Mouse (Mus musculus): ENCODE measurements around the gene Il12rb1. TPM values are rescaled to one million over a fixed set of nuclear protein-coding genes. Genes with fewer than 3 reads are reported as not detected.

The Il12rb1 gene
- polyA plus RNA-seq (2015; fragmentation: Nextera tagmentation; extraction: Ambion mirVana): 0.14 TPM in 1 of 2 replicates, not detected in the other

DNA sequence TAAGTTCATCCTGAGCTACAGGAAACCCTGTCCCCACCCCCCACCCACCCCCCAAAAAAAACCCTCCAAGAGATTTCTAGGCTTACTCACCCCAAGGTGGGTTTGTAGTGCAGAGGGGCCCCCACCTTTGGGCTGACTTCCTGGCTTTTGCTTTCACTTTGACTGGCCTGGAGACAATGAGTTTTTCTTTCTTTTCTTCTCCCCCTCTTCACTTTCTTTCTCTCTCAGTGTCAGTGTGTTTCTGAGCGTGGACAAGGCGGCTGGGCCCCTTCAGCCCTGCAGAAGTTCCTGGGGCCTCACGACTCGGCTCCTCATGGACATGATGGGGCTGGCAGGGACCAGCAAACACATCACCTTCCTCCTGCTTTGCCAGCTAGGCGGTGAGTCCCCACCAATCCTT, at the start of gene Il12rb1:
Il12rb1 (plus strand) TSS at position 211 of the 400 bp plus-strand sequence.
- Histone ChIP-seq H3K27ac (replicated peaks) (no peak within 1 kb of the TSS), H3K4me2 (no peak within 1 kb of the TSS), H3K27me3 (peaks cover 27% of the 10 kb centered on the region), H3K4me3 (no peak within 1 kb of the TSS), H3K4me1 (replicated peaks) (peaks cover 15% of the 10 kb centered on the region), H3K9me3 (no peaks in the 10 kb centered on the region), H3K9ac (no peak within 1 kb of the TSS), H3K36me3 (no peaks in the 10 kb centered on the region)
- no peak for ATAC-seq (ENCODE audit: low FRiP score, low read depth)
- WGBS: 62% methylated on average over 5 of the region's 5 CpGs

DNA sequence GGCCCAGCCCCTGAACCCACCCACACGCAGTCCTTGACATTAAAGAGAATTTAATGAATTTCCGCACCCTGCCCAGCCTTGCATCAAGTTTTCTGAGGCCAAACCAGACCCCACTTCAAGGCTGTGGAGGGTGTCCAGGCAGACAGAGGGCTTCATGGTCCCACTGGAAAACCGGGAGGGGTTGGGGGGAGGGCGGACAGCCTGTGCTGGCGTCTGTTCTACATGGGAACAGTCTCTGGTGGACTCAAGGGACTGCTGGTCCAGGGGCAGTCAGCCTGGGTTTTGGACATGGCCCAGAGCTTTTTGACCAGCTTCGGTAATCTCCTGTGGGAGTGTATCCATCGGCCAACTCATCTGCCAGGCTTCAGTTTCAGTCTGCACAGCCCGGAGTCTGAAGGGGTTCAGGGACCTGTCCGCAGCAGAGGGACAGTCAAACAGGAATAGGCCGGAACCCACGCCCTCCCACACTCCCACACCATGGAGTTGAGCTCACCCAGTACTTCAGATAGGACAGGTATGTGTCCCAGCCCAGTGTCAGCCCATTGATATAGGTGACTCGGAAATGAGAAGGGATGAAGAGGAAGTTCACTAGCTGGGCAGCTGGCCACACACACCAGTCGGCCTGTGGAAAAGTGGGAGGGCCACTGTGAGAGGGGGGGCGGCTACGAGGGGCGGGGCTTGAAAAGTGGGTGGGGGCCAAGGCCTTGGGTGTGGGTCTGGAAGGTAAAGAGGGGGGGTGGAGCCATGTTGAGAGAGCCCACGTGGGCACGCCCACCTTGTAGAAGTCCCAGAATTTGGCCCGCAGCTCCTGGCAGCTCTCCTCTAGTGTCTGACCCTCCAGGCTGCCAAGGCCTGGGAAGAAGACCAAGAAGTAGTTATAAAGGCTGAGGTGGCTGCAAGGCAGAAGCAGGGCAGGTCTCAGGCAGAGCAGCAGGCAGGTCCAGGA, 49.4 kb upstream of the Il12rb1 start:
- H3K4me2 ChIP-seq: peak overlapping the region; percentile 95
- WGBS: 63% methylated on average over 19 of the region's 19 CpGs

GRCm38 (mm10) chr8:70760350-70760749, 47.9 kb upstream of the Il12rb1 start:
- peaks cover 17% of the 10 kb centered on the region for H3K36me3 ChIP-seq
- H3K4me2 ChIP-seq: peak overlapping the region; percentile 95
- WGBS: under 1% methylated on average over 22 of the region's 22 CpGs
- peak overlapping the region; percentile 81 for H3K27ac ChIP-seq (replicated peaks)
- peak overlapping the region; percentile 67 for H3K4me3 ChIP-seq
- H3K4me1 ChIP-seq (replicated peaks): peaks cover 55% of the 10 kb centered on the region
- no peaks in the 10 kb centered on the region for H3K27me3 ChIP-seq
- ATAC-seq (ENCODE audit: low FRiP score, low read depth): no peak; the same call in 1 of the 2 replicates
- H3K9ac ChIP-seq: peak overlapping the region; percentile 75
- H3K9me3 ChIP-seq: no peaks in the 10 kb centered on the region

More for the DNA sequence above, 49.4 kb upstream of the Il12rb1 start:
- 0 out of 2 replicates have a peak overlapping the region, but pooled peaks have one; percentile 75 for H3K9ac ChIP-seq
- no peak overlapping the region for H3K4me3 ChIP-seq
- no peaks in the 10 kb centered on the region for H3K27me3 ChIP-seq
- ATAC-seq (ENCODE audit: low FRiP score, low read depth): no peak
- no peaks in the 10 kb centered on the region for H3K9me3 ChIP-seq
- peak overlapping the region; percentile 42; the same call in 1 of the 2 replicates for H3K27ac ChIP-seq (replicated peaks)
- peaks cover 63% of the 10 kb centered on the region for H3K4me1 ChIP-seq (replicated peaks)
- peaks cover 17% of the 10 kb centered on the region for H3K36me3 ChIP-seq

GRCm38 (mm10) chr8:70760775-70761406, 47.4 kb upstream of the Il12rb1 start, which contains the start of gene Mpv17l2:
Mpv17l2 (minus strand) TSS chr8:70760946.
- Histone ChIP-seq H3K9me3 (no peaks in the 10 kb centered on the region), H3K27ac (replicated peaks) (peak within 1 kb of the TSS; percentile 81), H3K4me1 (replicated peaks) (peaks cover 53% of the 10 kb centered on the region), H3K4me2 (peak within 1 kb of the TSS; percentile 95), H3K4me3 (peak within 1 kb of the TSS; percentile 67), H3K36me3 (peaks cover 17% of the 10 kb centered on the region), H3K9ac (peak within 1 kb of the TSS; percentile 75), H3K27me3 (no peaks in the 10 kb centered on the region)
- under 1% methylated on average over 55 of the region's 55 CpGs for WGBS
- peak; percentile 96 for ATAC-seq (ENCODE audit: low FRiP score, low read depth)

GRCm38 (mm10) chr8:70762118-70762517, 46.1 kb upstream of the Il12rb1 start:
- H3K27me3 ChIP-seq: peaks cover 8% of the 10 kb centered on the region; the same call in 1 of the 2 replicates
- peaks cover 6% of the 10 kb centered on the region for H3K36me3 ChIP-seq
- H3K4me1 ChIP-seq (replicated peaks): peaks cover 53% of the 10 kb centered on the region
- no peak overlapping the region for H3K27ac ChIP-seq (replicated peaks)
- no peaks in the 10 kb centered on the region for H3K9me3 ChIP-seq
- no peak for ATAC-seq (ENCODE audit: low FRiP score, low read depth)
- H3K9ac ChIP-seq: no peak overlapping the region
- no peak overlapping the region for H3K4me3 ChIP-seq
- no peak overlapping the region for H3K4me2 ChIP-seq
- whole genome bisulfite sequencing: 84% methylated on average over 1 of the region's 1 CpGs

DNA sequence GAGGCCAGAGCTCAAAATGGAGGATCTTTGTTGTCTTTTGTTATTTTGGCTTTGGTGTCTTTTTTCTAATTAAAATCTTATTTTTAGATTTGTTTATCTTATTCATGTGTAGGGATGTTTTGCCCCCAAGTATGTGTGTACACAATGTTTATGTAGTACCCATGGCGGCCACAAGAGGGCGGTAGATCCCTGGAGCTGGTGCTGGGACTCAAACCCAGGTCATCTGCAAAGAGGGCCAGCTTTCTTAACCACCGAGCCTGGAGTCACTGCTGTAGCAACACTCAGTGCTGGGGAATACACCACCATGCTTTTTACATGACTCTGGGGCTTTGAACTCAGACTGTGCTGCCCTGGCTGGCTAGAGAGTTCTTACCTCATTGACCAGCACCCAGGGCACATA, 44.9 kb upstream of the Il12rb1 start:
- Histone ChIP-seq H3K4me1 (replicated peaks) (peaks cover 41% of the 10 kb centered on the region), H3K9ac (no peak overlapping the region), H3K27me3 (peaks cover 21% of the 10 kb centered on the region), H3K27ac (replicated peaks) (no peak overlapping the region), H3K4me3 (no peak overlapping the region), H3K4me2 (no peak overlapping the region), H3K36me3 (peaks cover 7% of the 10 kb centered on the region), H3K9me3 (no peaks in the 10 kb centered on the region)
- ATAC-seq (ENCODE audit: low FRiP score, low read depth): no peak
- WGBS: 6% methylated on average over 3 of the region's 3 CpGs

GRCm38 (mm10) chr8:70764026-70764425, 44.2 kb upstream of the Il12rb1 start:
- 87% methylated on average over 8 of the region's 8 CpGs for whole genome bisulfite sequencing

DNA sequence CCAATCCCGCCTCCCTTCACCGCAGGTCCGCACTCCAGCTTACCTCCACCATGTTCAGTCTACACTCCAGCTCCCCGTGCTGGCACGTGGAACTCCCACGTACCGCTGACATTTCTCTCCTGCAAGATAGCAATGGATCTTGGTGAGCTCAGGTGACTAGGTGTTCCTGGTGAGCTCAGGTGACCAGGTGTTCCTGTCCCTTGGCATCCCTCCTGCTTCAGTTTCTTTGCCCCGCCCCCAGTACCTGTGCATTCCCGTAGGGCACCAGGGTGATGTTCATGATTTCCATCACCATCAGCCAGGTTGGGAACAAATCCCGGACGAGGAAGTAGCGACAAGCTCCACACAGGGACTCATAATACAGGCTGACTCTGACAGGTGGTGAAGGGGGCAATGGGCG, 43.6 kb upstream of the Il12rb1 start:
- 96% methylated on average over 13 of the region's 13 CpGs for WGBS
- H3K27ac ChIP-seq (replicated peaks): no peak overlapping the region
- peaks cover 34% of the 10 kb centered on the region for H3K4me1 ChIP-seq (replicated peaks)
- H3K4me3 ChIP-seq: no peak overlapping the region
- no peak for ATAC-seq (ENCODE audit: low FRiP score, low read depth)
- no peak overlapping the region for H3K4me2 ChIP-seq
- H3K36me3 ChIP-seq: peaks cover 15% of the 10 kb centered on the region
- H3K27me3 ChIP-seq: peaks cover 21% of the 10 kb centered on the region
- H3K9ac ChIP-seq: no peak overlapping the region
- no peaks in the 10 kb centered on the region for H3K9me3 ChIP-seq

More at GRCm38 (mm10) chr8:70764026-70764425, 44.2 kb upstream of the Il12rb1 start:
- Histone ChIP-seq H3K9ac (no peak overlapping the region), H3K36me3 (peaks cover 13% of the 10 kb centered on the region), H3K27ac (replicated peaks) (no peak overlapping the region), H3K4me2 (no peak overlapping the region), H3K9me3 (no peaks in the 10 kb centered on the region), H3K27me3 (peaks cover 21% of the 10 kb centered on the region), H3K4me3 (no peak overlapping the region), H3K4me1 (replicated peaks) (peaks cover 34% of the 10 kb centered on the region)
- ATAC-seq (ENCODE audit: low FRiP score, low read depth): no peak

DNA sequence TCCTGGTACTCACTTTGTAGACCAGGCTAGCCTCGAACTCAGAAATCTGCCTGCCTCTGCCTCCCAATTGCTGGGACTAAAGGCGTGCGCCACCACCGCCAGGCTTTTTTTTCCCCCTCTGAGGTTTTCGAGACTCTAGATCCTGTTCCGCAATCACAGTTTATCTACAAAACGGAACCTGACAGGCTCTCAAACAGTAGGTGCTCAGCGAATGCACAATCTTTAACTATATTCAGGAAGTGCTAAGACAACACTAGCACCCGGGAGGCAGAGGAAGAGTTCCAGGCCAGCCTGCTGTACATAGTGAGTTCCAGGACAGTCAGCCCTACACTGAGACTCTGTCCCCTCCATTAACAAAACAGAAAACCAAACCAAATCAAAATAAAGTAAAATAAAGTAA, 42.9 kb upstream of the Il12rb1 start:
- Histone ChIP-seq H3K4me3 (no peak overlapping the region), H3K36me3 (peaks cover 20% of the 10 kb centered on the region), H3K4me1 (replicated peaks) (peaks cover 30% of the 10 kb centered on the region), H3K9ac (no peak overlapping the region), H3K9me3 (no peaks in the 10 kb centered on the region), H3K27ac (replicated peaks) (no peak overlapping the region), H3K27me3 (peaks cover 21% of the 10 kb centered on the region), H3K4me2 (peak overlapping the region; percentile 51; the same call in 1 of the 2 replicates)
- 88% methylated on average over 9 of the region's 9 CpGs for WGBS
- ATAC-seq (ENCODE audit: low FRiP score, low read depth): no peak

DNA sequence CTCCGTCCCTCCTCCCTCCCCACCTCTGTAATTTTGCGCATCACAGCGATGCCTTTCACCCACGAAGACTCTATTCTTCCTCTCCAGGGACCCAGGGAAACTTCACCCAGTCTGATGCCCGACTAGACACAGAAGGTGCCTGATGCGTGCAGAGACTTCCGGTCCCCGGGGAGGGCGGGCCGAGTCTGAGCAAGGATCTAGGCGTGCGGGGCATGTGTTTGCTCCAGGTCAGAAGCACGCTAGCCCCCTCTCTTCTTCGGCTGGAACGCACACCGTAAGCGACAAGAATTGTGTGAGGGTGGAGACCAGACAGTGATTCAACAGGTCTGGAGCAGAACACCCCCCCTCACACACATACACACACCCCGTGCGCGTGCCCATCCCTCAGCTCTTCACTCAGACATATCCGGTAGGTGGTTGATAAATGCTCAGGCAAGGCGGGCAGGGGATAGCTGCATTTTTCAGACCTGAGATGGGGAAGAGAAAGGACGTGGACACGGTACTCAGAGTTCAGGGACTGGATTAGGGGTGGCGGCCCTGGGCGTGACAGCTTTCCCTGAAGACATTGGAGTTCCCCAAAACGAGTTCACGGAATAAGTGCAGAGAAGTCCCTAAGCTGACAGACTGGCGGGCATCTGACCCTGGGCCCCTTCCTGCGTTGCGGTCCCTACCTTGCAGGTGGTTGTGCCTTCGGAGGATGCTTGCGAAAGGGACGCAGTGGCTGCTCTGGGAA, 42.2 kb upstream of the Il12rb1 start:
- no peak for ATAC-seq (ENCODE audit: low FRiP score, low read depth)
- H3K9me3 ChIP-seq: no peaks in the 10 kb centered on the region
- H3K27ac ChIP-seq (replicated peaks): no peak overlapping the region
- H3K4me2 ChIP-seq: peak overlapping the region; percentile 51
- peak overlapping the region; percentile 28; the same call in 1 of the 2 replicates for H3K9ac ChIP-seq
- peak overlapping the region; percentile 23 for H3K4me3 ChIP-seq
- H3K4me1 ChIP-seq (replicated peaks): peaks cover 29% of the 10 kb centered on the region
- WGBS: 3% methylated on average over 34 of the region's 34 CpGs
- peaks cover 21% of the 10 kb centered on the region for H3K27me3 ChIP-seq
- peaks cover 27% of the 10 kb centered on the region for H3K36me3 ChIP-seq

Measured in hindbrain, embryonic 15.5 days (tissue).